Mouse (Mus musculus) hematopoietic stem cell, adult 5-6 weeks (primary cell): ENCODE measurements at regions not wholly inside any gene's neighbourhood (a gene's known extent, or its start where the extent isn't known, plus 50 kb on each side); places are given as distances from the start of the nearest gene placed in this dataset.

Experiments
- ATAC-seq, 2 experiments: fragments of 125-278 bp in 1 of 2; replicated peaks in 1 of 2; 2 replicates each; pipeline ENCODE4 v1.8.0; 2016 to 2017; ENCODE audit warnings: inconsistent platforms in 2 of 2, mild to moderate bottlenecking in 2 of 2, moderate number of reproducible peaks in 2 of 2, low read depth in 1 of 2, moderate TSS enrichment in 1 of 2; ENCODE audit not compliant: low FRiP score in 2 of 2, poor library complexity in 2 of 2, severe bottlenecking in 2 of 2, insufficient read depth in 1 of 2, low TSS enrichment in 1 of 2

GRCm38 (mm10) chr6:51723053-51723452 is 199.4 kb downstream of the Snx10 start:
- ATAC-seq = peak; percentile 22 to 29; a peak in 2 of 4 replicates

DNA sequence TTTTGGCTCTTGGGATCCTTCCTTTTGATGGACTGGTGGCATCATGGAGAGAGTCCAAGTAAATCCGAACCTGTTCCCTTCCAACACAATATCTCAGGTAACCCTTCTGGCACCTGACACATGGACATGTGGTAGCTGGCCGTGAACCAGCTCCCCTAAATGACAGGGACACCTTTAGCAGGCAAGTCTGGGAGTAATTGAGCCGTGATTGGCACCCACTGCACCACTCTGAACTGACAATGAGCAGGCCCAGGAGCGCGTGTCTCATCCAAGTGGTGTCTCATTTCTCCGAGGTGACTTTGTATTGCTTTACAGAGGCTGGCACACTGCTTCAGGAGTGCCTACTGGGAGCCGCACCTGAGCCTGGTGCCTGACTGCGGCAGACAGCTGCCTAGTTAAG is 203.5 kb downstream of the Snx10 start:
- no peak for ATAC-seq

DNA sequence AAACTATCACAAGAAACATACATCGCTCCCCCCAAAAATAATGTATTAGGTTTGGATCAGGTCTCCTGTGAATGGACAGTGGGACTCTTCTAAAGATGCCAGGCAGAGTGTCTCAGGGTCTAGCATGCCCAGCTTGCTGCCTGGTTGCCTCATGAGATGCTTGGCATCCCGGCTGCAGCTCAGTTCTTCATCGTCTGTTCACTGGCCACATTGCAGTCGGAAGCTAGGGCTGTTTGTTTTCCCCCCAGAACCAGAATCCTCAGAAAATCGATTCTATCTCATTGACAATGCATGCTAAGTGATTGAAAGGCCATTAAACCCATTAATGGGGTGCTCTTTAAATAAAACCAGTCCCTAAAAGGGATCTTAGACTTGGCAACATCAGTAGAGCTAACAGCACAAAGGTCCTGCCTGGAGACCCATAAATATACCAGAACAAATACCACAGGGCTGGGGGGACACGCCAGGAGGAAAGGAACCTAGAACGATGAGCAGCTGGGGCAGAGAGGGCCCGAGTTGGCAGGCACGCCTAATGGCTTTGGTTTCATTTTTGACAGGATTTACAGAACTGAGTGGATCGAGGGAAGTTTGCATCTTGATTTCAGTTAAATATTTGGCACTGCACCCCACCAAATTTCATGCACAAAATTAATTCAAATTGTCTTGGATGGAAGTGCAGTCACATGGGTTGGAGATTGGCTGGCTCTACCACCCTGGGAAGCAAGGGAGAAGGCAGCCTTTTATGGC is 205.3 kb downstream of the Snx10 start:
- ATAC-seq = no peak

DNA sequence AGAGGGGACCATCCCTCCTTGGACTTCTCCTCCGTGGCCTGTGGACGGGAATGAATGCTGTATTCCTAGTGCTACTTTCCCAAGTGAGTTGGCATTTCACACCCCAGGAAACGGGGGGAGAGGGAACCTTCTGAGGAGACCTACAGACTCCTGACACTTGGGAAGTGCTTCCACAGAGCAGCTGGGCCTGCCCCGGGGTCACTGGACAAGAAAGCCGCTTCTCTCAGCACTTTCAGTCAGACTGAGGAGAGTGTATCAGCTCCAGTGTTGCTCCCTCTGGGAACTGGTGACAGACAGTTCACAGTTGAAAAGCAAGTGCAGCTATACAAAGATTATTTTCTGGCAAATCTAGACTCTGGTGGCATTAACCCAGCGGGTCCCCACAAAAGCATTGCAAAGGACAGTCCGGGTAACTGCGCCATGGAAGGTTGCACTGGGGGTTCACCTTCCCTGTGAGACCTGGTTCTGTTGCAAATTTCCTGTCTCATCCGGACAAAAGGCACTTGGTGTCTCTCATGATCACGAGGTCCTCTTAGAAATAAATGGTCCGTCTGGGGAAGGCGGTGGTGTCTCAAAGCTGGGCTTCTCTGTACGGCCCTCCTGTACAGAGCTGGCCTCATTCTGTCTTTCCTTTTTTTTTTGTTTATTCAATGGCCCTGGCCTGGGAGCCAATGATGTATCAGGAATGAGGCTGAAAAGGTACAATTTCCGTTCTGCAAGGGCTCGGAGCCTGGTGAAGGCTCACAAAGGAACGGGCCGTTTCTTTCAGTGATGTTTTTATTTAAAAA is 207.1 kb downstream of the Snx10 start:
- ATAC-seq = no peak

GRCm38 (mm10) chr6:51732298-51732895 is 208.7 kb downstream of the Snx10 start:
- ATAC-seq = no peak

DNA sequence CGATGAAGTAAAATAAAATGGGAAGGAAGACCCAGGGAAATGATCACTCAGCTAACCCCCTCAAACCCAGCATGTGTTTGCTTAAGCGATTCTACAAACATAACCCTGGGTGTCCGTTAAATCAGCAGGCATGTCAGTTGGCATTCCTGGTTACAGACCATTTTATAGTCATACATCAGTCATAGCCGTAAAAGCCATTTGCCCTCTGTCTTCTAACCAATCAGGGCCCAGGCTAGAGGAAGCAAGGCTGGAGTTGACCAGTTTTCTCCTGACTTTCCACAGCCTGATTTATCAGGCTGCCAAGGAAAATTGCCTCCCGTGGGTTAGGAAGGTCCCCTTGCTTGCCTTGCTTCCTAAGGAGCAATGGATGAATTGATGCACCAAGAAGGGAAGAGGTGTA is 212.3 kb downstream of the Snx10 start:
- no peak for ATAC-seq

- peak in 1 of 2 experiments; percentile 30; a peak in 1 of 4 replicates for ATAC-seq
Observed at GRCm38 (mm10) chr6:51743105-51743660, 219.5 kb downstream of the Snx10 start.

DNA sequence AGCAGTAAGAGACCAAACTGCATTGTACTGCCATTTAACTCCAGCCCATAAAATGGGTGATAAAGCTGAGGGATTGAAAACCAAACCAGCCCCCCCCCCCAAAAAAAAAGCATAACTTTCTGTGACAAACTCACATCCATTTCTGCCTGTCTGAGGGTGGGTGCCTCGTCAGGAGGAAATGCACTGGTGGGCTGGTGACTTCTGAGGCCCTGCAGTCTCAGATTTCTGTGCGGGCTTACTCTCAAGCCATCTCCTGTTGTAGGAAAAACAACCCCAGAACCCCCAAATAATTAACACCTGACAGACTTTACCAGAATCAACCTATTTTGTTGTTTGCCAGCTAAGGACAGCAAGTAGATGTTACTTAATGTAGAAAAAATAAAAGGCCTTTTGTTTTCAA is 220.9 kb downstream of the Snx10 start:
- ATAC-seq = no peak

GRCm38 (mm10) chr6:51754239-51754681 is 230.6 kb downstream of the Snx10 start:
- no peak for ATAC-seq

- ATAC-seq = no peak
Observed at GRCm38 (mm10) chr6:51757131-51757530, 233.4 kb downstream of the Snx10 start.

GRCm38 (mm10) chr6:51757746-51758145 is 234.0 kb downstream of the Snx10 start:
- ATAC-seq = no peak

DNA sequence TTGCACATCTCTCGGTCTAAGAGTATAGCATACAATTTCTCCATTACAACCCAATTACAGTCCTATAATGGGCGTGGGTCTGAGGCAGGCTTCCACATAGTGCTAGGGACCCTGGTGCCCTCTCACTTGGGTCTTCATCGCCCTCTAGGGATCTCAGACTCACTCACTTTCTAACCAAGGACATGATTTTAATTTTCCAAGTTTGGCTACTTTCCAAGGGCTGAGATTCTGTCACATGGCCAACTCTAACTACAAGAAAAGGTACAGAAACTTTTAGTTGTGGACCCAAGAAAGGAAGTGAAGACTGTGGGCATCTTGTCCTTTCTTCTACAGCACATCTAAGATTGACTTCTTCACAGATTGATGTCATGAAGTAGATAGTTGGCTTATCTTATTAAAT is 235.1 kb downstream of the Snx10 start:
- ATAC-seq = no peak

- ATAC-seq = peak; percentile 96 to 97
Observed at GRCm38 (mm10) chr6:51760372-51760771, 236.7 kb downstream of the Snx10 start.

- no peak for ATAC-seq
Observed at GRCm38 (mm10) chr6:51761506-51761905, 237.8 kb downstream of the Snx10 start.

DNA sequence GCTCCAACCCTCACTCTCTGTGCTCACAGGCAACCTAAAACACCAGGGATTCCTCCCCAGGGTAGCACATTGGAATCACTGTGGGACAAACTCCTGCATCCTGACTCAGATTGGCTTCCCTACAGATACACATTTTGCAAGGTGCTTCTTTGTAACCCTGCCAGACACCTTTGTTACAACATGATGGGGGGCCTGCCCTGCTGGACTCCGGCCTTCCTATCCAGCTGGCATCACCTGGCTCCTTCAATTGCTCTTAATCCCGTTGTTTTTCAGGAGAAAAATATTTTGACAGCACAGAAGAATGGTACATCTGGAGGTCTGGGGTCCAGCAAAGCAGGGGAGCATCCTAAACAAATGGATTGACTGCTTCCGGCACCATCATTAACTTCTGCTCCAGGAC is 242.8 kb downstream of the Snx10 start:
- no peak for ATAC-seq

DNA sequence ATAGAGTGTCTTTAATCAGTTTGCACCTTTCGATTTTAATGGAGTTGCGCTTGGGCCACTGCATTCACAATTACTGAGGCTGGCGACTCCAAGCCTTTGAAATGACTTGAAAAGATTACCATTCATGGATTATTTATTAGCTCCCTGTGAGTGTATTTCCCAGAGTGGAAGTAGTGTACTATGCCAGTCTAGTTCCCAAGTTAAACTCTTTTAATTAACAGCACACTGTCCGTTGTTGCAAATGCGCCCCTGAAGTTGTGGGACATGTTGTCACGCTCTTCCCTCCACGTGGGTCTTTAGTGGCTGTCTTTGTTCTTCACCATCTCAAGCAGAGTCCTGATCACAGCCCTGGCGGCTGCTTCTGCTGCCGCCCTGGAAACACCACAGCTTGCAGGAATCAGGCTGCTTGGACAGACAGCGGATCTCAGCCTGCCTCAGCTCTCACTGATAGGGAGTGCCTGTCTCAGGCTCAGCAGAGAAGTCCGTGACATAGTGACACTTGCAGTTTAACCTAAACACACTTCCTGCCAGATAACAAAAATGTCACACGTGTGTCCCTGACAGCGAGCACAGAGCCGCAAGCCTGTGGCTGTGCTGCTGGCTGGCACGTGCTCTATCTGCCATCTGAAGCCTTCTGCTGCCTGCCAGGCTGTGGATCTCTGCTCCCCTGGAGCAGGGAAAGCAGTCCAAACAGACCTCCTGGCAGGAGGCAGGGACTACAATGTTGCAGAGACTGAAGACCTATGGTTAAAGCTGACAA is 244.1 kb downstream of the Snx10 start:
- peak; percentile 83 to 95 for ATAC-seq

DNA sequence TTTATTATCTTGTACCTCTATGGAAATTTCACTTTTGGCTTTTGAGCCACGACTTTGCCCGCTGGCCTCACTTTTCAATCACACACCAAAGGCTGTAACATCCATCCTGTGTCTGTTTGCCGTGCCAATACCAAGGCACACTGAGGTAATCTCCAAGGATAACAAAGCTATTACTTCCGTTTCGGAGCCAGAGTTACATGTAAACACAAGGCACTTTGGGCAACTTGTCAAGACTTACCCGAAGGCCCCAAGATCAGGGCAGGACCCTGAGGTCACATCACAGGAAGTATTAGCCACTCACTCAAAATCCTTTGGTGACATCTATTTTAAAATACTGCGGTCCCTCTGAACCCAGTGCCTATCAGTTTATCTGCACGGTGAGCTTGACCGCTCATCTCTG is 241.3 kb downstream of the Skap2 start:
- no peak for ATAC-seq
